Mouse (Mus musculus): Measurements from ENCODE around the gene Dnah6.

GRCm38 (mm10) chr6:73162958-73163357 is 58.5 kb downstream of the Dnah6 start:
- no peak for TF ChIP-seq CTCF (IDR thresholded peaks at IDR 0.05; ENCODE audit: borderline replicate concordance, insufficient read depth, low read length)
- TF ChIP-seq POLR2A (IDR thresholded peaks at IDR 0.05; ENCODE audit: low read depth, low read length) = no peak

All from embryonic fibroblast, embryonic 13.5 days (primary cell).